Mouse (Mus musculus) MEL-GATA-1-ER (cell line): ENCODE results near the gene Dlk1.

Experiments
- DNase-seq: peaks from one replicate; pipeline ENCODE4 v3.0.0-alpha.2; 2012; ENCODE audit warnings: low read depth; ENCODE audit errors: extremely low read depth

Gene Dlk1

DNA sequence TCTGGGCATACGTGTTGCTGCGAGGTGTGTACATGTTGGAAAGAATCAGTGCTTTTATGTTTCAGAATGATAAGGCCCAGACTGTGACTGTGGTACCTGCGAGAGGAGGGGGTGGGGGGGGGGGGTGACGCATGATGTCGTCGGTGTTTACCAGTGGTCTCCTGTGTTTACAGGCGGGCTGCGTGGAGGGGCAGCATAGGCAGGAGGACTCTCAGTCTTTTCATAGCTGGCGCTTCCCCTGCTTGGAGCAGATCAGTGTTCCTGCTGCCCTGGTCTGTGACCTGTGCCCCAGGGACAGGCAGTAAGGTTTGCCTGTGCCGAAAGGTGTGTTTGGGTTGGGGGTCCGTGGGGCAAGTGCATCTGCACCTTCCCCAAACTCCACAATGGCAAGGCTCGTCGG lies at the start of gene Dlk1:
TSS of gene Dlk1 (plus strand) at position 232 of the 400 bp plus-strand sequence.
- DNase-seq = no peak

DNA sequence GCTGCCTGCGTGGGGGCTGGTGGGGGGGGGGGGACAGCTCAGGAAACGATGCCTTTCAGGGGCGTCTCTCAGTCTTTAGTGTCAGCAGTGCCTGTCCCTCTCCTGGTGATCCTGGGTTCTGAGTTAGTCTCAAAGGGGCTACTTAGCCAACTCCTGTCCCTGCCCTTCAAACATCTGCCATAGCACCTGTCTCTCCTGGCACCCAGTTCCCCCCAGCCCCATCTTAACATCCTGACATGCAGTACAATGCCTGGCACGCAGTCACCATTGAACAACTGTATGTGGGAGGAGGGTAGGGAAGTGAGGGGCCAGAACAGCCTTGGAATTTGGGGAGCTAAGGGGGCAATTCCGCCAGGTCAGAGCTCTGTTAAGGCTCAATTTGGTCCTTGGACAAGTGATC lies 49.7 kb upstream of the Dlk1 start:
- DNase-seq = no peak

DNA sequence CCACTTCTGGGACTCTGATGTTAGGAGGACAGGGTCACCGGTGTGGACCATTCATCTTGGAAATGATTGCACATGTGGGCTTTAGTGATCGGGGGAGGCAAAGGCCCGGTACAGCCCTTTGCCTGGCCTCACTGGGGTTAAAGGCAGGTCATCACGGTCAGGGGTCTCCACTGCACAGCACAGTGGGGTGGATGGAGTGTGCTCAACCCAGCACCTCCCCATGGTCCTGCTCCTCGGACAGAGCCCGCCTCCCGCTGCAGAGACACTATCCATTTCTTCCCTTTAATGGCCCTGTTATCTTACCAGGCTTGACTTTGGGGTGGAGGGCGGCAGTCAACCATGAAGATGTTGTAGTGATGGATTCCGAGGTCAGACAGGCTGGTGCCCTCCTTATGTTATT lies 48.9 kb upstream of the Dlk1 start:
- DNase-seq = no peak

DNA sequence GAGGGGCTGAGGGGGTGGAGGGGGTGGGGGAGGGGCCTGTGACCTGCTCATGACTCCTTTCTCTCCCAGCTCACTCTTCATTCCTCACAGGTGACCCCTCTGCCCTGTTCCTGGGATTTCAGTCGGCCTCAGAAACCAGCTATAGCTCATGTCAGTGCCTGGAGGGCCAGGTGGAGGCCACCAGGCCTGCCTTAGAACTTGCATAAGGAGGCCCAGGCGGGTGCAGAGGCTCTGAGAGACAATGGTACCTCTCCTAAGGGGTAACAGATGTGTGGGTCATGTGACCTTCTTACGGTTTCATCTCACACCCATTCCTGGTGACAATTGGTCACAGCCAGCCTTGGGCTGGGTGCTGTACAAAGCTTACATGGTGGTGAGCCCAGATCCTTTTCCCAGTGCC lies 46.6 kb upstream of the Dlk1 start:
- no peak for DNase-seq

DNA sequence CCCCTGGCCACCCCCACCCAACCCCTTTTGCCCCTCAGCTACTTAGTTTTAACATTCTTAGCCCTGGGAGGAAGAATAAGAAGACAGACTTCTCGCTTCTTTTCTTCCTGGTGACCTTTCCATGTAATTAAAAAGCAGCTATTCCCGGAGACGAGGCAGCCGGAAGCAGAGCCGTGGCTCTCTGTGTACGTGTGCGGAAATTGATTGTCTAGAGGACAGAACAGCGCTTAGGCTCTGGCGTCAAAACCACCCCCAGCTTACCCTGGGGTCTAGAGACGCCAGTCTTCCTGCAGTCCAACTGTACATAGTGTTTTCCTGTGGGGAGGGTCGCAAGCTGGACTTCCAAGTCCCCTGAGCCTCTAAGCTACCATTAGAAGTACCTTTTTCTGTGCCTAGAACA lies 41.9 kb upstream of the Dlk1 start:
- no peak for DNase-seq

DNA sequence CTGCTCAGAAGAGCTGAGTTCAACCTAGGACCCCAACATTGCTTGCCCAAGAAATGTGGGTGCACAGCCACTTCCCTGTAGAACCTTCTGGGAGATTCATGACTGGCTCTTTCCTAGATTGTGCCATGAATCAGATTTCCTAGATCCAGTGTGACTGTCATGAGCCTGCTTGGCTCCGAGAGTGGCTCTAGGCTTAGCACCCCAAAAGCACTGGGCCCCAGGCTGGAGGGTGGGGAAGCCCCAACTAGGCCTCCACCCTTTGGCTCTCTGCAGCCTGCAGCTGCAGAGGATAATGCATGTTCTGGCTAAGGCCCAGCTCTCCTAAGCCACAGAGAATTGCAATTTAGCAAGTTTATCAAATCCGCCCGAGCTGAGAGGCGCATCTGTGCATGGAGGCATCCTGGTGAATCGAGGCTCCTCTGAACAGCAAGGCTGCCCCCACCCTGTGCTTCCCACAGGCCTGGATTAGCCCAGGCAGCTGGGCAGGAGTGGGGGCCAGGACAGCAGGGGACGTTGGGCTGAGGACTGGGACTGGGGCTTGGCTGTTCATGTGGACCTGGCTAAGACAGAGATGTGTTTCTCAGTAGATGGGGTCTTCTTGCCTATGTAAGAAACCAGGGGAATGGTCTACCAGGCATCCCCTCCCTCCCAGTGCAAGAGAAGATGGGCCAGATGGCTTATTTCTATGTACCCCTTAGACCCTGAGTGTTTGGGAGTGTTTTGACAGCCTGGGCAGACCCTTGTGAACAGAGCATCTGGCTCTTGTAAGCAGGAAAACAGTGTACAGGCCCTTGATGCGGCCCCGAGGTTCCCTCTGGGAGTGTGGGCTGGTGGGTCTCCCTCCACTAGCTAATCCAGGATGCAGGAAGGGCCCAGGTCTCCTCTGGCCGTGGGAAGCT lies 41.2 kb upstream of the Dlk1 start:
- no peak for DNase-seq

DNA sequence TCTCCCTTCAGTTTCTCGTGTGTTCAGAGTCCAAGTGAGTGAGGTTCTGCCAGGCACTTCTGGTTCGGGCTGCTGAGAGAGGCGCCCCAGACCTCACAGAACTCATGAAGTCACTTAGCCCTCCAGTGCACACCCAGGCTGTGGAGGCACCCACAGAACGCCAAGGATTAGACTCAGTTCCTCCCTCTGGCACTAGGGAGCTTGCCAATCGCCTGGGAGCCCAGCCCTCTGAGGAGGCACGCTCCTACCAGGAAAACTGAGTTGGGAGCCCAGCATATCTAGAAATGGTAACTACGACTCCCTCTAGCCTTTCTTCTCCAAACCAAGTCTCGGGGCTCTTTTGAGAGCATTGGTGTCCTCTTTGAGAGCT lies 40.6 kb upstream of the Dlk1 start:
- DNase-seq = no peak

DNA sequence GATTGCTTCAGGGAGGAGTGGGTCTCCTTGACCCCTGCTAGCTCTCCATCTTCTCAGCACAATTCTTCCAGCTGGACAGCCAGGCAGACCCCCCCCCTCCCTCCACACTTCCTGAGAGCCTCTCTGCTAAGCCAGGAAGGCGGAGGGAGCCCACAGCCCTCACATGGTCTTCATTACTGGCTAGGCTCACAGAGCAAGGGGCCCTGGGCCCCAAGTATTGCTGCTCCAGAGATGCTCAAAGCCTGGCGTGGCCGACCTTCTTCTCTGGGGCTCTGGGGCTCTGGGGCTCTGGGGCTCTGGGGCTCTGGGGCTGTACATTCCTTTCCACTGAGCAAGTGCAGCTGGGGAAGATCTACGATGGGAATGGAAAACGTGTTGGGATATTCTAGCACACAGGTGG lies 39.9 kb upstream of the Dlk1 start:
- no peak for DNase-seq

DNA sequence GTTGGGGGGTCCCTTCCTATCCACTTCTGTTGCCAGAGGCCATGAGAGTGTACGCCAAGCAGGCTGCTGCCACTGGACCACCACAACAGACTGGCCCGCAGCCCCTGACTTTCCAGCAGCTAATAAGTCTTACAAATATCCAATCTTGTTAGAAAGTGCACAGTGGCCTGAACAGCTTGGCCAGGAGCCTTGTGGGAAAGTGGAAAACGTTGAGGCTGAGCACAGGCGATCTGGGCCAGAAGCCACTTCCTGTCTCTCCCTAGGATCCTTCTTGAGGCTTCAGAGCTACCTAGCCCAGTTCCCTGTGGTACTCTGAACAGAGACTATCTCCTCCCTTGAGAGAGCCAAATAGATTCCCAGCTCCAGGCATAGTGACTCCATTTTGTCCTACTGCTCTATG lies 39.3 kb upstream of the Dlk1 start:
- DNase-seq = no peak

DNA sequence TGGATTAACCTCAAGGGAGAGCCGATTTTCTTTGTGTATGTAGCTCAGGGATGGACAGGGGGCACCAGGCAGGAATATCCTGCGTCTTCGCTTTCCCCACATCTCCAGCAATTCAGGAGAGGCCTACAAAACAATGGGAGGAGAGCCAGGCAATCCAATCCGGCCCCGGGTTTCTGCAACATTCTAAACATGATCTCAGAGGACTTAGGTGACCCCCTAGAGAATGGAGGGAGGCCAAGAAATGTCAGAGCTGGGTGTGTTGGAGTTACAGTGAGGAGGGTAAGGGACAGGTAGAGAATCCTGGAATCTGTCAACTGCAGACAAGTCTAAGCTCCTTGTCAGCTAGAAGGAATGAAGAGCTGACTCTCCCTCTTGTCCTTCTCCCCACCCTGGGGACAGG lies 35.9 kb upstream of the Dlk1 start:
- no peak for DNase-seq

DNA sequence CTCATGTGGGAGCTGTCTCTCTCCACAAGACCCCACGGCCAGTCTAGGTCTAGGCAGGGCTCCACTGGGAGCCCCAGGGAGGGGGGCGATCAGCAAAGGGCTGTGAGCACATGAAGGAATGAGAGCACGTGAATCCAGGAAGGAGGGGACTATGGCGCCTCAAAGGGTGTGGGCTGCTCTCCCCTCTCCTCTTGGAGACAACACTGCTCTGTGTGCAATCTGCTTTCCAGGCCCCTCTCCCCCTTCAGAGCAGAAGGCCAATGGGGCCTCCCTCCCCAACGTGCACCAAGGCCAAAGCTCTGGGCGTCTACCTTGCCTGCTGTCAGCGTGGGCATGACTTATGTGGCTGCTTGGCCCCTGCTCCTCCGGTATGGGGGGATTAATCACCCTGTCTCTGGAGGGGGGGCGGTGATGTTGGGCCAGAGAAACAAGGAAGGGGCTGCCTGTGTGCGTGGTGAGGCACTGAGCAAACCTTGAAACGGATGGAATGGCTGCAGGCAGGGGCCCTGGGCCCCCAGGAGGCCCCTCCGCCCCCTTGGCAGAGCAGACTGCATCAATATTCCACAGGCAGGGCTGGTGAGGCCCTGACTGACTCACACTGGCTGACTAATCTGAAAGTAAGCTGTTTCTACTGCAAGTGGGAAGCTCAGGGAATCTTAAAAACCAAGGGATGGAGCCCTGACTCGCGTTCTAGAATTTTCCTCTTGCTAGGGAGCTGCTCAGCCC lies 35.0 kb upstream of the Dlk1 start:
- DNase-seq = no peak

DNA sequence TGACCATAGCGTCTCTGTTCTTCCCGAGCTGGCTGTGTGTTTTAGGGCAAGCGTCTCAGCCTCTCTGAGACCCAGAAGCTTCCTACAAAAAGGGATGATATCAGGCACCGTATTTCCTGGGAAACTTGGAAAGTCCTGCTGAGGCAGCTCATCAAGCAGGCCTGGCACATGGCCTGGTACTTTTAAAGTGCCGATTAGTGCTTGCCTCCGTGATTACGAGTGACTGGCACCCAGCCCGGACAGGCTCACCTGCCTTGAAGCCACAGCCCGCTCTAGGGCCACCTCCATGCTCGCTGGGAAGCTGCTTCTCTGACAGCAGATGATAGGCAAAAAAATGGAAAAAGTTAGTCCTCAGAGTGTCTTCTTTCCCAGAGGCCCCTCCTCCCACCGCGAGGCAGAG lies 32.6 kb upstream of the Dlk1 start:
- DNase-seq = no peak

DNA sequence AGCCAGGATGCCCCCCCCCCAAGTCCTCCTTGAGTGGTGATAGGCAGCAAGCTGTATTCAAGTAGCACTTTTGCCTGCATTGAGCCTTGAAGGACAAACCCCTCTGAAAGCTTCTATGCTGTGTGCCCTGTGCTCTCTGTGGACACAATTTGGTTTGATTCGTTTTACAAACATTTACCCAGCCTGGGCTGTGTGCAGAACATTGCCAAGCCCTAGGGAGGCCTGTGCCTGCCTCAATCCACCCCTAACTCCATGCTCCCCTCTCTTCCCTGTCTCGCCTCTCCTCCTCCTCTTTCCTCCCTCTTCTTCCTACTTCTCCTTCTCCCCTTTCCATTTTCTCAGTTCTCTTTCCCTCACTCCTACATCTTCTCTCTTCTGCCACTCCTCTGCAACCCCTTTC lies 29.5 kb upstream of the Dlk1 start:
- no peak for DNase-seq

DNA sequence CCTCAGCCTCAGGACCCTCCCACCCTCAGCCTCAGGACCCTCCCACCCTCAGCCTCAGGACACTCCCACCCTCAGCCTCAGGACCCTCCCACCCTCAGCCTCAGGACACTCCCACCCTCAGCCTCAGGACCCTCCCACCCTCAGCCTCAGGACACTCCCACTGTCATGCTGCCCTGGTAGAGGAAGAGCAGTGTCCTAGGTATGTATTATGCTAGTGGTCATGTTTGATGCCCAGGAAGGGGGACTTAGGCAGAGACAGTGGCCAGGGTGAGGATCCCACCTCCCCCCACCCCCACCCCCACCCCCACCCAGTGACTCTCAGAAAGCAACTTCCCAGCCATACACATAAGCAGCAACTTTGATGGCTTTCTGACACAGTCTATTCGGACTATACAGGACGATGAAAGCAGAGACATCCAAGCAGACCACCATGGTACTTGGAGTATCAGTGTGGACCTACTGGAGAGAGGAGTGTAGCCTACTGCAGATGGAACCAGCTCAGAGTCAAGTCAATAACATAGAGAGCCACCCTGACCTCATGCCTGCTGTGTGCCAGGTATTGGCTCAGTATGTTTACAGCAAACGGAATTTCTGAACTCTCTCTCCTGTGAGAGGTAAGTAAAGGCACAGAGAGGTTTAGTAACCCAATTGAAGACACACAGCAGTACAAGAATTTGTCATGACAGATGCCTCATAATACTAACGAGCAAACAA lies 28.8 kb upstream of the Dlk1 start:
- DNase-seq = no peak

DNA sequence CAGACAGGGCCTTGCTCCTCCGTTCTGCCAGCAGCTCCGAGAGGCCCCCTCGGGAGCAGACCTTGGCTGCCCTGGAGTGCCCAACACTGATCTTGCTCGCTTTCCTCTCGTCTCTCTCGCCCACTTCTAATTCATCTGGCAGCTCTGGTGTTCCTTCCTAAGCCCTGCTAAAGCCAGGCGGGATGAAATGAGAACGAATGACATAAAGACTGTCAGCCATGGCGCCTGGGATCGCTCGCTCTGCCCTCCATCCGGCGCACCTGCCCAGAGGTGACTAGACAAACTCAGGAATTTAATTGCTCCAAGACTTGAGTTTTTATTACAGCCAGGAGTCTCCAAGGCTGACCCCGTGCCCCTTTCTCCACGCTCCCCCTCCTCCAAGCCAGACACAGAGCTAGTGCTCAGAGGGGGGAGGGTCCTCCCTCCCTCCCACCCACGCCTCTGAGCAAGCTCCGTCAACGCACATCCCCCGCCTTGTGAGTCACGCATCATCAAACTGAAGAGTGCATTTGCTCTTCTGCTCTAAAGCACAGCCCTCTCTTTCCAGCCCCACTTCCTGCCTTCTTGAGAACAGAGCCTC lies 27.8 kb upstream of the Dlk1 start:
- DNase-seq = no peak

DNA sequence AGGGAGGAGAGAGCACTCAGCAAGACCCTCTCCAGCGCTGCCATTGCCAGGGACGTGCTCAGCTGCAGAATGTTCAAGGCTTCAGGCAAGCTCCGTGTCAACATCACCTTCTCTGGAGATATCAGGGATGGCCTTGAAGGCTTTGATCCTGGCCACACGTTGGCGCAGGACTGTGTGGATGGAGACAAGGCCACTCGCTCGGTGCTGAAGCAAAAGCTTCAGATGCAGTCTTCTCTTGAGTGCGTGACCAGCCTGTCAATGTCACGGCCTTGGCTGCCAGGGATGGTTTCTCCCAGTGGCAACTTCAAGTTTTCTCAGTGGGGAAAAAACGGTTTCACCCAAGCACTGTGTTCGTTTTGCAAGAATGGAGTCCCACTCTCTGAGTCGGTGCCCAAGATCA lies 26.6 kb upstream of the Dlk1 start:
- DNase-seq = no peak

DNA sequence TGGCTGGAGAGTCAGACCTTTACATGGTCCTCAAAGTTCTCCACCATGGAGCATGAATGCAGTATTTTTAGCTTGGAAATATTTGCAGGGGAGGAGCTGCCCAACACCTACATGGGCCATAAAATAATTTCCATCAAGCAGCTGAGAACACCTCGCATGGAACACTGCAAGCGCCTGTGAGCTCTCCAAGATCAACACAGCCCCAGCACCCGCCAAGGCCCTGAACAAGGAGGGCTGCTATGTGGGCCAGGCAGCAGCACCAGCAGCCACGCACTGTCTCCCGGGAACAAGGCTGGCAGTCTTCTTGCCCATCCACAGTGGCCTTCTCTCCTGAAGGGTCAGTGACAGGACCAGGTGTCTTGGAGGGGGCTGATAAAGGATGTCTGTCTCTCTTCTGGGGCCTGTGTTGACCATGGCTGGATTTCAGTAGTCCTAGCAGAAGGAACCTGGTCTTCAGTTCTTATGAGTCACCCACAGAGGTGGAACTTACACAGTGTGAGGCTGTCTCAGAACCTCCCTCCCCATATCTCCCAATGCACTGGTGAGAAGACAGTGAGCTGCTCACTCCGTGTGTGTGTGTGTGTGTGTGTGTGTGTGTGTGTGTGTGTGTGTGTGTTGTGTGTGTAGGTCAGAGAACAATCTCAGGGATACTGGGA lies 20.0 kb upstream of the Dlk1 start:
- DNase-seq = no peak

DNA sequence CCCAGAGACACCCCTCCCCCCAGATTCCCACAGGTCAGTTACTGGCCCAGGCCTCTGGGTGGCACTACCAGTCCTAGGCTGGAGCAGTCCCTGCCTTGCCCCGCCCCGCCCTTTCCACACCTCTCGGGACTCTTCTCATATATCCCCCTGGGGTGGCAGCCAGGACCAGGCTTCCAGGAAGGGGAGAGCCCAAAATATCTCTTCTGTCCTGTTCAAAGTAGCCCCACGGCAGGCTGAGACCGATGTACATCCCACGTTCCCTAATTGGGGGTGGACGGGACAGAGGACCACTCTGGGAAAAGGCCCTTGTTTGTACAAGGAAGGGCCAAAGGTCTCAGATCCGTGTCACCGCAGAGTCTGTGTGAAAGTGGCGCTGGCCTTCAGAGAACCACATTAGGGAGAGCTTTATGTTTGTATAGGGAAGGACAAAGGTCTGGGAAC lies 16.2 kb upstream of the Dlk1 start:
- no peak for DNase-seq

DNA sequence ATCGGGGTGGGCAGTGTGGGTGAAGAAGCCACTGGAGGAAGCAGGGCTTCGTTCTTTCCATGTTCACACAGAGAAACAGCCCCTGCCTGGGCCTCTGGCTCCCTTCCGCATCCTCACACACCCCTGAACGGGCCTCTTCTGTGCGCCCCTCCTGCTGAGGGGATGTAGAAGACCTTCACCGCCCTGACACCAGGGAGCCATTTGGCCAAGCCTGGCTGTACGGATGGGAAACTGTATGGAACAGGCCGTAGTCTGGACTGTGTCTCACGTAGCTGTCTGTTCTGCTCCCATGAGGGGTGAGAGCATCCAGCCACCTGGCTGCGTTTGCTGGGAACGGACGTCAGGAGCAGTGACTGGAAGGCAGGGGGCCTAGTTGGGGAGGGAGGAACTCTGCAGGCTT lies 15.8 kb upstream of the Dlk1 start:
- DNase-seq = no peak

DNA sequence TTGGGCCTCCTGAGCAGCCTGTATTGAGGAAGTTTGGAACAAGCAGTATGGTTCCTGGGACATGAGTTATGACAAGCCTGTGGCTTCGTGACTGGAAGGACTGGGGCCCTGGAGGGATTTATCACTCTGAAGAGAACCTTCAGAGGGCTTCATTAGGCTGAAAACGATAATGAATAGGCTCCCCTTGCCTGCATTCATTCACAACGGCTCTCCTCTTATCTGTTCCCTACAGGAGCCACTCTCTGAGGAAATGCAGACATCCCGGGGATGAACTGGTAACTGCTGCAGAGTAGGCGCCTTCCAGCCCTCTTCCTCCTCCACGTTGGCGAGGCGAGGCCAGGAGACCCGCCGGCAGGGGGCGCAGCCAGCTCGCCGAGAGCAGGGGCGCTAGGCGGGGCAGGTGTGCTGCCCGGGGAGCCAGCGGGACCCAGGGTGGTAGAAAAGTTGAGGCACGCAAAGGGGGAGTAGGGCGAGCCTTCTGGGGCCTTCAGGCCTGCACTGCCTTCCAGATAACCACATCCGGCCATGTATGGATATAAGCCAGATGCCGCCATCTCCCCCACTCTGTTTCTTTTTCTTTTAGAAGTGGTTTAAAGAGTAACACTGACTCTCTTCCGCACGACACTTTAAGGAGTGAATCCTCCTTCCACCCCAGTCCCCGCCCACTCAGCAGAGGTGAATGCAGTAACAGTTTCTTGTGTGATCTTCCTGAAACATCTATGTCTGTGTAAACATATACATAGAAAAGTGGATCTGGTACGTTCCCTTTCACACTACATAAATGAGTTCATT lies 14.9 kb upstream of the Dlk1 start:
- peak; percentile 85 for DNase-seq

DNA sequence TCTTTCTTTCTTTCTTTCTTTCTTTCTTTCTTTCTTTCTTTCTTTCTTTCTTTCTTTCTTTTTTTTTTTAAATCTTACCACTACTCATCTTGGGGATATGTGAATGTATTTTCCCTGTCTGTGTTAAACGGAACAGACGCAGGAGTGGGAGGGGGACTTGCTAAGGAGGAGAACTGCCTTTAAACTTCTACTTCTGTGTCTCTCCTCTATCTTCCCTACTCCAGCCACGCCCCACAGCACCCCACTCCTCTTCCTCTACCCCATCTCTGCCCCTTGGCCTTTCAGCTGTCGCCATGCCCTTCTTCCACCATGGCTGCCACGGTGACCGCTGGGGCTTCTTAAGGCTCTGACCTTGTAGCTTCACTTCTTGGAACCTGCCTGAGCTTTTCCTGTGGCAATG lies 14.2 kb upstream of the Dlk1 start:
- no peak for DNase-seq
